ENCODE assay signal across 7 mouse cellular contexts in genomic region chr13:97240279-97240964, GRCm38 (mm10). TPM values are rescaled to one million over a fixed set of nuclear protein-coding genes. Genes with fewer than 3 reads are reported as not detected.
DNase-seq lines count a peak whose midpoint lies in the region; ATAC-seq lines count a peak whose summit lies in the region.

No protein-coding gene starts in this region.

- peak overlapping the region; percentile 92 for H3K4me3 ChIP-seq in intestine, embryonic 14.5 days (ENCODE audit: low read depth, low read length)
- peak overlapping the region; percentile 88 for H3K4me3 ChIP-seq in limb, embryonic 12.5 days (replicated peaks)
- H3K4me3 ChIP-seq in midbrain, embryonic 13.5 days (replicated peaks): peak overlapping the region; percentile 96

- no peaks in the 10 kb centered on the region for H3K27me3 ChIP-seq in intestine, embryonic 14.5 days (replicated peaks; ENCODE audit: control insufficient read depth, insufficient read depth, low read length)
- peaks cover 3% of the 10 kb centered on the region; the same call in 1 of the 2 replicates for H3K27me3 ChIP-seq in limb, embryonic 12.5 days
- no peaks in the 10 kb centered on the region for H3K27me3 ChIP-seq in midbrain, embryonic 13.5 days

- peak overlapping the region; percentile 92 for H3K9ac ChIP-seq in intestine, embryonic 14.5 days (ENCODE audit: low read length)
- peak overlapping the region; percentile 91 for H3K9ac ChIP-seq in limb, embryonic 12.5 days (replicated peaks)
- H3K9ac ChIP-seq in midbrain, embryonic 13.5 days (replicated peaks): peak overlapping the region; percentile 95

- peak; percentile 60 for ATAC-seq in common myeloid progenitor, adult 5-6 weeks (replicated peaks; ENCODE audit: low read depth, poor library complexity, severe bottlenecking)
- peak; percentile 67 for ATAC-seq in intestine, embryonic 14.5 days (replicated peaks; ENCODE audit: low FRiP score, low TSS enrichment, low read depth)
- ATAC-seq in limb, embryonic 12.5 days (ENCODE audit: insufficient number of reproducible peaks, insufficient read depth, low FRiP score, low TSS enrichment, low read depth): peak; percentile 63
- ATAC-seq in midbrain, embryonic 13.5 days: peak; percentile 68

- WGBS in intestine, embryonic 14.5 days: under 1% methylated on average over 35 of the region's 36 CpGs
- under 1% methylated on average over 36 of the region's 36 CpGs for WGBS in limb, embryonic 12.5 days
- WGBS in midbrain, embryonic 13.5 days: 0% methylated on average over 35 of the region's 36 CpGs

- H3K4me1 ChIP-seq in intestine, embryonic 14.5 days (replicated peaks; ENCODE audit: control insufficient read depth, insufficient read depth, low read length): peaks cover 46% of the 10 kb centered on the region
- H3K4me1 ChIP-seq in limb, embryonic 12.5 days (replicated peaks): peaks cover 62% of the 10 kb centered on the region
- peaks cover 74% of the 10 kb centered on the region for H3K4me1 ChIP-seq in midbrain, embryonic 13.5 days (replicated peaks)

- peak; percentile 93 for DNase-seq in adipocyte (ENCODE audit: low spot score)
- DNase-seq in gastrocnemius, postnatal 25 days: peak; percentile 81
- DNase-seq in intestine, embryonic 14.5 days (ENCODE audit: low spot score): peak; percentile 92
- peak; percentile 37 to 59 for DNase-seq in spleen, postnatal 10 days (ENCODE audit: low spot score in 2 of 2)

- peaks cover 4% of the 10 kb centered on the region for H3K36me3 ChIP-seq in intestine, embryonic 14.5 days (ENCODE audit: control insufficient read depth, insufficient read depth, low read length)
- H3K36me3 ChIP-seq in limb, embryonic 12.5 days: peaks cover 9% of the 10 kb centered on the region
- H3K36me3 ChIP-seq in midbrain, embryonic 13.5 days: peaks cover 7% of the 10 kb centered on the region

- peak overlapping the region; percentile 90 for H3K4me2 ChIP-seq in intestine, embryonic 14.5 days (ENCODE audit: low read length)
- peak overlapping the region; percentile 75 for H3K4me2 ChIP-seq in limb, embryonic 12.5 days
- peak overlapping the region; percentile 86 for H3K4me2 ChIP-seq in midbrain, embryonic 13.5 days (replicated peaks)

- H3K27ac ChIP-seq in intestine, embryonic 14.5 days (ENCODE audit: low read depth): peak overlapping the region; percentile 98
- peak overlapping the region; percentile 93 for H3K27ac ChIP-seq in limb, embryonic 12.5 days
- peak overlapping the region; percentile 97 for H3K27ac ChIP-seq in midbrain, embryonic 13.5 days

- no peaks in the 10 kb centered on the region for H3K9me3 ChIP-seq in intestine, embryonic 14.5 days (ENCODE audit: control insufficient read depth, low read length)
- no peaks in the 10 kb centered on the region for H3K9me3 ChIP-seq in limb, embryonic 12.5 days
- no peaks in the 10 kb centered on the region for H3K9me3 ChIP-seq in midbrain, embryonic 13.5 days

RNA-seq across cellular contexts. Expression of gene Enc1, which starts 0.5 kb away (rescaled TPM):
- 2.4 and 4.8 TPM in 2 replicates for total RNA-seq in common myeloid progenitor, adult 5-6 weeks (2017)
- 1 to 10 TPM; 1.6 to 1.8 TPM for total RNA-seq in gastrocnemius, postnatal 25 days (2021)
- polyA plus RNA-seq in intestine, embryonic 14.5 days (2014; fragmentation: Nextera tagmentation; extraction: Ambion mirVana): 6.6 and 8.2 TPM in 2 replicates
- 5.8 and 6.8 TPM in 2 replicates for polyA plus RNA-seq in limb, embryonic 12.5 days (2016; fragmentation: Nextera tagmentation; extraction: Ambion mirVana)
- polyA plus RNA-seq in midbrain, embryonic 13.5 days (2015; fragmentation: Nextera tagmentation; extraction: Ambion mirVana): 50.2 and 52.1 TPM in 2 replicates

RNA-seq across cellular contexts. Expression of gene Hexb, which starts 42.3 kb away (rescaled TPM):
- 29.5 and 30.5 TPM in 2 replicates for total RNA-seq in common myeloid progenitor, adult 5-6 weeks (2017)
- 1 to 10 TPM; 8.0 to 8.2 TPM for total RNA-seq in gastrocnemius, postnatal 25 days (2021)
- polyA plus RNA-seq in intestine, embryonic 14.5 days (2014; fragmentation: Nextera tagmentation; extraction: Ambion mirVana): 52.4 and 56.7 TPM in 2 replicates
- polyA plus RNA-seq in limb, embryonic 12.5 days (2016; fragmentation: Nextera tagmentation; extraction: Ambion mirVana): 26.5 and 28.4 TPM in 2 replicates
- polyA plus RNA-seq in midbrain, embryonic 13.5 days (2015; fragmentation: Nextera tagmentation; extraction: Ambion mirVana): 26.1 and 26.4 TPM in 2 replicates

Comparison
In these comparisons a context has a peak if more than half of its experiments do, and no peak if none do; other contexts are left out.
1. Peak in every context shown above with its lines: DNase-seq, ATAC-seq, H3K4me3 ChIP-seq and H3K27ac ChIP-seq.